ENCODE assay signal across 24 mouse cellular contexts in the genomic region with DNA sequence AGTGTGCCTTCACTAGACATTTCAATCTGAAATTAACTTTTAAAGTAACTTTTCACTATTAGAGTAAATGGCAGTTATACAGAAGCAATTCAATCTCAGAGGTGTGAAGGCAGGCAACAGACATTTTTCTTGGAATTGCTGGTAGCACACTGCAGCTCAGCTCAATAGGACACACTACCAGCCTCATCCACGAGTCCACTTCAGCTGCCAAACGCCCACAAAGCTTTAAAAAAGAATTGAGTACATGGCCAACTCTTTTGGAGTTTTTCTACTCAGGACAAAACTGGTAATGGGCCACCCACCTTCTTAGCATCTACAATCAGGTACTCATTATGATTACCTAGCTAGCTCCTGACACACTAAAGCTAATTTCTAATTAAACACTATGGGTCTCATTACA. TPM values are rescaled to one million over a fixed set of nuclear protein-coding genes. Genes with fewer than 3 reads are reported as not detected.
DNase-seq lines count a peak whose midpoint lies in the region; ATAC-seq and TF ChIP-seq lines count a peak whose summit lies in the region.
"Had no signal": no experiment of that assay in that cellular context is flagged by ENCODE, and none has a peak within 500 bp of the region (broad histone marks: within the 10 kb centered on the region; RNA-seq: fewer than 3 reads in every experiment).

No protein-coding gene starts in this region.

- peak overlapping the region; percentile 61; the same call in 1 of the 2 replicates for H3K4me2 ChIP-seq in heart, embryonic 15.5 days
- H3K4me2 ChIP-seq in intestine, postnatal 0 days (replicated peaks; ENCODE audit: low read depth) = 0 out of 2 replicates have a peak overlapping the region, but pooled peaks have one; percentile 35
- no peak overlapping the region for H3K4me2 ChIP-seq in intestine, embryonic 15.5 days (replicated peaks)
- H3K4me2 ChIP-seq: embryonic facial prominence, embryonic 12.5 days; heart, embryonic 11.5 days had no signal

- H3K36me3 ChIP-seq in heart, embryonic 15.5 days = no peaks in the 10 kb centered on the region
- no peaks in the 10 kb centered on the region for H3K36me3 ChIP-seq in intestine, postnatal 0 days (ENCODE audit: control insufficient read depth, insufficient read depth)
- H3K36me3 ChIP-seq in intestine, embryonic 15.5 days = no peaks in the 10 kb centered on the region
- H3K36me3 ChIP-seq in forebrain, embryonic 10.5 days (replicated peaks) = peaks cover 9% of the 10 kb centered on the region
- H3K36me3 ChIP-seq: embryonic facial prominence, embryonic 12.5 days; forebrain, embryonic 12.5 days; hindbrain, embryonic 10.5 days had no signal

- no peaks in the 10 kb centered on the region for H3K9me3 ChIP-seq in heart, embryonic 15.5 days (replicated peaks)
- no peaks in the 10 kb centered on the region for H3K9me3 ChIP-seq in intestine, postnatal 0 days (ENCODE audit: control insufficient read depth)
- no peaks in the 10 kb centered on the region for H3K9me3 ChIP-seq in intestine, embryonic 15.5 days
- no peaks in the 10 kb centered on the region for H3K9me3 ChIP-seq in forebrain, embryonic 10.5 days
- H3K9me3 ChIP-seq: embryonic facial prominence, embryonic 12.5 days; forebrain, embryonic 12.5 days; hindbrain, embryonic 10.5 days had no signal

- H3K27ac ChIP-seq in heart, embryonic 15.5 days = no peak overlapping the region
- H3K27ac ChIP-seq in intestine, postnatal 0 days (ENCODE audit: low read depth, low read length) = no peak overlapping the region
- no peak overlapping the region for H3K27ac ChIP-seq in intestine, embryonic 15.5 days
- no peak overlapping the region for H3K27ac ChIP-seq in forebrain, embryonic 10.5 days
- H3K27ac ChIP-seq: embryonic facial prominence, embryonic 12.5 days; forebrain, embryonic 12.5 days; gastrocnemius, adult 2 months; hindbrain, embryonic 10.5 days had no signal

- ATAC-seq in frontal cortex, adult (ENCODE audit: low TSS enrichment) = peak; percentile 48
- ATAC-seq in heart, embryonic 15.5 days (replicated peaks; ENCODE audit: insufficient number of reproducible peaks, insufficient read depth, low FRiP score, low read depth) = no peak
- ATAC-seq in intestine, postnatal 0 days = no peak
- ATAC-seq in intestine, embryonic 15.5 days = no peak
- ATAC-seq: activated CD4-positive, CD25-positive, alpha-beta regulatory T cell, adult 4 months; forebrain, embryonic 16.5 days; hindbrain, embryonic 16.5 days; inflammation-experienced regulatory T-cells, adult 6 months; Patski had no signal

- WGBS in heart, embryonic 15.5 days = 56% methylated on average over 2 of the region's 2 CpGs
- WGBS in intestine, postnatal 0 days = 63% methylated on average over 2 of the region's 2 CpGs
- WGBS in intestine, embryonic 15.5 days = 75% methylated on average over 2 of the region's 2 CpGs
- WGBS in forebrain, embryonic 10.5 days = 89% methylated on average over 2 of the region's 2 CpGs

- no peaks in the 10 kb centered on the region for H3K27me3 ChIP-seq in heart, embryonic 15.5 days
- no peaks in the 10 kb centered on the region for H3K27me3 ChIP-seq in intestine, postnatal 0 days (replicated peaks; ENCODE audit: control insufficient read depth, insufficient read depth, low read length)
- H3K27me3 ChIP-seq in intestine, embryonic 15.5 days (replicated peaks) = no peaks in the 10 kb centered on the region
- peaks cover 6% of the 10 kb centered on the region; the same call in 1 of the 2 replicates for H3K27me3 ChIP-seq in forebrain, embryonic 10.5 days (ENCODE audit: poor library complexity, severe bottlenecking)
- H3K27me3 ChIP-seq: embryonic facial prominence, embryonic 12.5 days; forebrain, embryonic 12.5 days; Patski had no signal

- no peak for DNase-seq in frontal cortex, postnatal 25 days (ENCODE audit: low spot score in 2 of 2)
- no peak for DNase-seq in heart, postnatal 4 days
- peak; percentile 31 for DNase-seq in brain, embryonic 14.5 days (ENCODE audit: low read depth)
- DNase-seq in forebrain, embryonic 10.5 days (ENCODE audit: extremely low spot score, low spot score) = no peak
- DNase-seq: adrenal gland, postnatal 25 days; cerebellum, adult 11 months; cerebellum, adult 8-10 months; cerebellum, postnatal 14 days; gastrocnemius, adult 2 months; gastrocnemius, postnatal 25 days; kidney, adult 18-20 months had no signal

- no peak overlapping the region for H3K9ac ChIP-seq in heart, embryonic 15.5 days
- H3K9ac ChIP-seq in intestine, postnatal 0 days (ENCODE audit: low read depth, low read length) = no peak overlapping the region
- no peak overlapping the region for H3K9ac ChIP-seq in intestine, embryonic 15.5 days
- H3K9ac ChIP-seq: embryonic facial prominence, embryonic 12.5 days; forebrain, embryonic 12.5 days had no signal

- H3K4me3 ChIP-seq in heart, embryonic 15.5 days = no peak overlapping the region
- H3K4me3 ChIP-seq in intestine, postnatal 0 days (ENCODE audit: low read depth, low read length) = no peak overlapping the region
- H3K4me3 ChIP-seq in intestine, embryonic 15.5 days (replicated peaks) = no peak overlapping the region
- H3K4me3 ChIP-seq in forebrain, embryonic 10.5 days = no peak overlapping the region; the same call in 1 of the 2 replicates
- H3K4me3 ChIP-seq: embryonic facial prominence, embryonic 12.5 days; forebrain, embryonic 12.5 days; gastrocnemius, adult 2 months had no signal

- no peak for TF ChIP-seq POLR2A in brain, embryonic 14.5 days (IDR thresholded peaks at IDR 0.05; ENCODE audit: borderline replicate concordance, extremely low read depth, insufficient read depth, insufficient read length, poor library complexity, severe bottlenecking)

- H3K4me1 ChIP-seq in heart, embryonic 15.5 days (replicated peaks) = peaks cover 45% of the 10 kb centered on the region
- peaks cover 7% of the 10 kb centered on the region for H3K4me1 ChIP-seq in intestine, postnatal 0 days (replicated peaks; ENCODE audit: control insufficient read depth, insufficient read depth, low read length)
- H3K4me1 ChIP-seq in intestine, embryonic 15.5 days (replicated peaks) = peaks cover 20% of the 10 kb centered on the region
- H3K4me1 ChIP-seq in forebrain, embryonic 10.5 days = peaks cover 31% of the 10 kb centered on the region

- TF ChIP-seq CTCF in intestine, postnatal 0 days (IDR thresholded peaks at IDR 0.05; ENCODE audit: low read depth) = no peak
- TF ChIP-seq CTCF in brain, embryonic 14.5 days (IDR thresholded peaks at IDR 0.05; ENCODE audit: borderline replicate concordance, extremely low read depth, insufficient read depth, insufficient read length) = no peak

RNA-seq across cellular contexts. Expression of a gene that starts 2.8 kb away (rescaled TPM):
- polyA plus RNA-seq in heart, embryonic 15.5 days (2015; fragmentation: Nextera tagmentation; extraction: Ambion mirVana) = 55.6 and 57.9 TPM in 2 replicates
- total RNA-seq in heart, postnatal 4 days (2021) = 10 to 100 TPM; 42.4 to 45.1 TPM
- 26.9 and 31.4 TPM in 2 replicates for polyA plus RNA-seq in intestine, postnatal 0 days (2015; fragmentation: Nextera tagmentation; extraction: Ambion mirVana)
- polyA plus RNA-seq in intestine, embryonic 15.5 days (2015; fragmentation: Nextera tagmentation; extraction: Ambion mirVana) = 57.4 and 68.1 TPM in 2 replicates
- 115 and 116 TPM in 2 replicates for polyA plus RNA-seq in brain, embryonic 14.5 days (2012; rRNA removed)
- polyA plus RNA-seq in forebrain, embryonic 10.5 days (2016; fragmentation: Nextera tagmentation; extraction: Ambion mirVana) = 115 and 118 TPM in 2 replicates
